Mouse (Mus musculus) CD4-positive helper T cell, adult 2 months (primary cell): ENCODE measurements around the gene Ccr1.

Source experiments
- DNase-seq: peaks from one replicate; pipeline ENCODE4 v3.0.0-alpha.2; 2012; ENCODE audit warnings: low read depth, missing footprints, low spot score

Gene Ccr1

DNA sequence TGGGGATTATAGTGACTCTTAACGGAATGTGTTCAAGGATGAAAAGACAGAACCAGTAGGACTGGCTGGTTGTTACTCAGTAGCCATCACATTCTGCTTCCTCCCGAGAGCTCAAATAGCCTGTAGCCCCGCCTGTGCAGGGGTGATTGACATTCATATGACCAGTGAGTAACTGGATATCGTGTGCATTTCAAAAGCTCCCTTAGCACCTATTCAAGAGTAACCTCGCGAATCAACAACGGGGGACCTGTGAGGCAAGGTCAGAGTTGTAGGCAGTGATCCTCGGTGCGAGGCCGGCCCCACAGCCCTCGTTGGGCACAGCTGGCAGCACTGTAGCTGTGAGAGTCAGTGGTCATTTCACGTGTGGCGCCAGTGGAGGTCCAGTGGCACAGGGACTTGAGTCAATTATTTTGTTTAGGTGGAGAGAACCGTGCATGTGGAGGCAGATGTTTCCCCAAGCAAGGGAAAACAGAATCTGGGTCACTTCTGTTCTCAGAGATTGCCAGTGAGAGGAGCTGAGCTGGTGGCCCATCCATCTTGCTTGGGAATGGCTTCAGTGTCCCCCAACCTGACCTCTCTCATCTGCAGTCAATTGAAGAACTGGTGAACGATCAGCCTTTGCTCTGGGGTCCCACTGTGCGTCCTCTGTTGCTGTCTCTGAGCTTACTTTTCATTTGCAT, 41.1 kb downstream of the Ccr1 start:
- peak; percentile 25 for DNase-seq

DNA sequence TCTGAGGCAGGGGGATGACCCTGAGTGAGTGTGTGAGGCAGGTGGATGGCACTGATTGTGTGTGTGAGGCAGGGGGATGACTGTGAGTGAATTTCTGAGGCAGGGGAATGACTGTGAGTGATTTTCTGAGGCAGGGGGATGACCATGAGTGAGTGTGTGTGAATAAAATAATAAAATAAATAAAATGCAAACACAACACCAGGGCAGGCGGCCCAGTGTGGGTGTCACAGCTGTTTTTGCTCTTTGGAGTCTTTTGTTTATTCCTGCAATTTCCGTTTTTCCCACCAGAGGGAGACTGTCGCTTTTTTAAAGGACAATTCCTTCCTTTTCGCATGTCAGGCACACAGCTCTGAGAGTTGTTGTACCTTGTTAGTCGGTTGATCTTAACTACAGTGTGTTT, 42.5 kb downstream of the Ccr1 start:
- peak; percentile 85 for DNase-seq

DNA sequence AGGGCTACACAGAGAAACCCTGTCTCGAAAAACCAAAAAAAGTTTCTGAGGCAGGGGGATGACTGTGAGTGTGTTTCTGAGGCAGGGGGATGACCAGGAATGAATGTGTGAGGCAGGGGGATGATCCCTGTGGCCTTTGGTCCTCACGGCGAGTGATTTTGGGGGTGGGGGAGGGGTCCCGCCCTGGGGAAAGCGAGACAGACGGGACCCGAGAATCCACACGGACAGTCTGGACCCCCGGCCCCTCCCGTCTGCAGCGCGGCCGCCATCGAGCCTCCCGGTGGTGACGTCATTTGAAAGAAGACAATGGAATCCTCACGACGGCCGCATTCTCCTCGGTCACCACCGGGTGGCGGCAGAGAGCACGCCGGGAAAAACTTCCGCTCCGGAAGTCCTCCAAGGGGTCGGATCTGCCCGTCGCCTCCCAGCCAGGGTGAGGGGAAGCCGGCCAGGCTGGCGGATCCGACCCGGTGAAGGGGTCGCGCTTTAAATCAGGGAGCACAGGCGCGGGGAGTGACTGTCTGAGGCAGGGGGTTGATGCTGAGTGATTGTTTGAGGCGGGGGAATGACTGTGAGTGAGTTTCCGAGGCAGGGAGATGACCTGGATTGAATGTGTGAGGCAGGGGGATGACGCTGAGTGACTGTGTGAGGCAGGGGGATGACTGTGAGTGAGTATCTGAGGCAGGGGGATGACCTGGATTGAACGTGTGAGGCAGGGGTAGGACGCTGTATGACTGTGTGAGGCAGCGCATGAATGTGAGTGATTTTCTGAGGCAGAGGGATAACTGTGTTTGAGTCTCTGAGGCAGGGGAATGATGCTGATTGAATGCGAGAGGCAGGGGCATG, 43.2 kb downstream of the Ccr1 start:
- DNase-seq, result peak; percentile 81

DNA sequence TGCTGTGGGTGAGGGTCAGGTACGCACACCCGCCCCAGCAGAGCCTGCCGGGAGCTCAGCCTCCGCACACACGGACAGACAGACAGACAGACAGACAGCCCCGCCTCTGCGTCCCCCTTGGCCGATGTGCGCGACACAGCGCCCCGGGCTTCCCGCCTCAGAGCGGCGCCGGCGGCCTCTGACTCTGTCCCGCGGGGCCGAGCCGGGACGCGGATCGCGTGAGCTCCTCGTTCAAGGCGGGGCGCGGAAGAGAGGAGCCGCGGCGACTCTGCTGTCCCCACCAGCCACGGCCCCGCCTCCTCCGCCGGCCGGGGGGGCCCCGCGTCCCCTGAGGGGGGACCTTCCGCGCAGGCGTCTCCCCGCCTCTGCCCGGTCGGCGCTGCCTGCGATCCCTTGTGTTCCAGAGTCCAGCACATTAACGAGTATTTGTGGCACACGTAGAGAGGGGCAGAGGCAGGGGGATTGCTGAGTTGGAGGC, 43.9 kb downstream of the Ccr1 start:
- peak; percentile 93 for DNase-seq

DNA sequence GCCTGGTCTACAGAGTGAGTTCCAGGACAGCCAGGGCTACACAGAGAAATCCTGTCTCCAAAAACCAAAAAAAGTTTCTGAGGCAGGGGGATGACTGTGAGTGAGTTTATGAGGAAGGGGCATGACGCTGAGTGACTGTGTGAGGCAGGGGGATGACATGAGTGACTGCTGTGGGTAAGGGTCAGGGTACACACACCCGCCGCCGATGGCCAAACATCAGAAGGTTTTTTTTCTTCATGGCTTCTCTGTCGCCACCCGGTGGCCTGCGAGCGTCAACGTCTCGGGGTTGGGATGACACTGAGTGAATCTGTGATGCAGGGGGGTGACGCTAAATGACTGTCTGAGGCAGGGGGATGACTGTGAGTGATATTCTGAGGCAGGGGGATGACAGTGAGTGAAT, 44.5 kb downstream of the Ccr1 start:
- DNase-seq, result peak; percentile 89

DNA sequence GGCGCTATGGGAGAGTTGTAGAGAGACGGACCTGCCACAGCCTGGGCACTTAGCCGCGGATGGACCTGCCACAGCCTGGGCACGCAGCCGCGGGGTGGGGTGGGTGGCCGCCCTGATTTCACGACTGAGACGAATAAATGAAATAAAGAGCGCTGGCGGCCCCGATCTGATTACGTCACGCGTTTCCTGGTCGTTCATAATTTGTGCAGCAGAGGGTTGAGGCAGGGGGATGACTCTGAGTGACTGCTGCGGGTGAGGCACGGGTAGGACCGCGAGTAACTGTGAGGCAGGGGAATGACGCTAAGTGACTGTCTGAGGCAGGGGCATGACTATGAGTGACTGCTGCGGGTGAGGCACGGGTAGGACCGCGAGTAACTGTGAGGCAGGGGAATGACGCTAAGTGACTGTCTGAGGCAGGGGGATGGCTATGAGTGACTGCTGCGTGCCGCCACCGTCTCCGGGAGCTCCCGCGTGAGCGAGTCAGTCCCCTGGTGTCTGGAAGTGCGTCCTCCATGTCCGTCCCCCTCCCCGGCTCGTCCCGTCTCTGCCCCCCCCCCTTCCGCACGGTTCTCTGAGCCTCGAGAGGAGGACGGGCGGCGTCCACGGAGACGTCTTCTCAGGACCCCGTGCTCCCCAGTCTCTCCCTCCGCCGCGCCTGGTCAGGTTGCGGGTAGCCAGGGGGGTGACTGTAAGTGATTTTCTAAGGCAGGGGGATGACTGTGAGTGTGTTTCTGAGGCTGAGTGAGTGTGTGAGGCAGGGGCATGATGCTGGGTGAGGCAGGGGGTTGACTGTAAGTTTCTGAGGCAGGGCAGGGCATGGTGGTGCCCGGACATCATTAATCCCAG, 45.1 kb downstream of the Ccr1 start:
- DNase-seq, result peak; percentile 84
